Mouse (Mus musculus) hindbrain, embryonic 11.5 days (tissue): ENCODE measurements at regions not wholly inside any gene's neighbourhood (a gene's known extent, or its start where the extent isn't known, plus 50 kb on each side); places are given as distances from the start of the nearest gene placed in this dataset.

Experiments used
- ATAC-seq: fragments of 200-750 bp; cut with Nextera tagmentation; 2 replicates; pipeline ENCODE4 v1.8.0; 2017; ENCODE audit warnings: mild to moderate bottlenecking, moderate TSS enrichment, moderate library complexity; ENCODE audit not compliant: low FRiP score
- DNase-seq: peaks from one replicate; pipeline ENCODE4 v3.0.0-alpha.2; 2015; ENCODE audit warnings: low spot score
- H3K27ac ChIP-seq: fragments of 300-500 bp; sonication (generic); 2 replicates; pipeline ENCODE4 v1.5.1; 2014; ENCODE audit warnings: mild to moderate bottlenecking, low read depth, low read length
- H3K27me3 ChIP-seq: fragments of 300-500 bp; sonication (generic); 2 replicates; pipeline ENCODE4 v1.6.1; 2014; ENCODE audit warnings: mild to moderate bottlenecking, low read length, moderate library complexity, mixed read lengths; ENCODE audit not compliant: control insufficient read depth, insufficient read depth
- H3K36me3 ChIP-seq: fragments of 300-500 bp; sonication (generic); 2 replicates; pipeline ENCODE4 v1.6.1; 2014; ENCODE audit warnings: mild to moderate bottlenecking, low read length, moderate library complexity, mixed read lengths; ENCODE audit not compliant: control insufficient read depth, insufficient read depth
- H3K4me1 ChIP-seq: fragments of 300-500 bp; sonication (generic); replicated peaks from 2 replicates; pipeline ENCODE4 v1.6.1; 2014; ENCODE audit warnings: low read length, mixed read lengths; ENCODE audit not compliant: control insufficient read depth, insufficient read depth
- H3K4me2 ChIP-seq: fragments of 300-500 bp; sonication (generic); replicated peaks from 2 replicates; pipeline ENCODE4 v1.6.1; 2014; ENCODE audit warnings: mild to moderate bottlenecking, low read depth, low read length
- H3K4me3 ChIP-seq: fragments of 300-500 bp; sonication (generic); 2 replicates; pipeline ENCODE4 v1.5.1; 2014; ENCODE audit warnings: low read depth, low read length
- H3K9ac ChIP-seq: fragments of 300-500 bp; sonication (generic); 2 replicates; pipeline ENCODE4 v1.6.1; 2014; ENCODE audit warnings: low read depth, low read length
- H3K9me3 ChIP-seq: fragments of 300-500 bp; sonication (generic); 2 replicates; pipeline ENCODE4 v1.6.1; 2016; ENCODE audit warnings: low read length; ENCODE audit not compliant: control insufficient read depth
- WGBS: fragments of 180-500 bp; shearing (Covaris S2); extraction: QIAGEN DNeasy Blood & Tissue Kit; methylation state at CpG from one replicate; pipeline ENCODE4 v1.1.7; 2014; 5-methylcytosine and 5-hydroxymethylcytosine counted together
- microRNA counts: library from miRNA; unstranded; fragments of <30 nt; microRNA quantifications from one replicate; lab custom pipeline; 2015

- Histone ChIP-seq H3K9ac (no peak overlapping the region), H3K36me3 (no peaks in the 10 kb centered on the region), H3K27me3 (no peaks in the 10 kb centered on the region), H3K27ac (no peak overlapping the region), H3K4me1 (no peaks in the 10 kb centered on the region), H3K4me2 (no peak overlapping the region), H3K9me3 (no peaks in the 10 kb centered on the region), H3K4me3 (no peak overlapping the region)
- WGBS: 55% methylated on average over 7 of the region's 7 CpGs
- peak; percentile 3 for DNase-seq
- ATAC-seq: no peak
Measured at GRCm38 (mm10) chr3:118511969-118512368, 50.0 kb upstream of the Dpyd start.

MicroRNAs encoded in the stretch of these regions (microRNA counts, 519-probe panel; counts per million panel counts)
- microRNA mmu-miR-137 (lab: Ali Mortazavi, UCI): 4,616 counts per million, percentile 52 among the panel's probes with 10 or more counts
